Comparison of ENCODE assay signal across 8 mouse cellular contexts in genomic region chr2:153239860-153240480, GRCm38 (mm10). TPM values are rescaled to one million over a fixed set of nuclear protein-coding genes. Genes with fewer than 3 reads are reported as not detected.
DNase-seq lines count a peak whose midpoint lies in the region; ATAC-seq and TF ChIP-seq lines count a peak whose summit lies in the region.

No protein-coding gene starts in this region.

- TF ChIP-seq EP300 in stomach, postnatal 0 days (optimal IDR thresholded peaks at IDR 0.05) = no peak

- H3K4me2 ChIP-seq in kidney, embryonic 14.5 days (replicated peaks; ENCODE audit: low read depth, low read length) = peak overlapping the region; percentile 91
- H3K4me2 ChIP-seq in forebrain, embryonic 13.5 days = peak overlapping the region; percentile 91
- peak overlapping the region; percentile 86 for H3K4me2 ChIP-seq in liver, embryonic 13.5 days
- peak overlapping the region; percentile 90 for H3K4me2 ChIP-seq in stomach, postnatal 0 days (replicated peaks; ENCODE audit: low read depth)

- H3K4me3 ChIP-seq in kidney, embryonic 14.5 days (ENCODE audit: low read length) = peak overlapping the region; percentile 79
- peak overlapping the region; percentile 97 for H3K4me3 ChIP-seq in forebrain, embryonic 13.5 days
- H3K4me3 ChIP-seq in liver, embryonic 13.5 days (replicated peaks) = peak overlapping the region; percentile 97
- peak overlapping the region; percentile 99 for H3K4me3 ChIP-seq in stomach, postnatal 0 days (ENCODE audit: low read depth, low read length)

- H3K9me3 ChIP-seq in kidney, embryonic 14.5 days (ENCODE audit: control insufficient read depth, low read length) = no peaks in the 10 kb centered on the region
- no peaks in the 10 kb centered on the region for H3K9me3 ChIP-seq in forebrain, embryonic 13.5 days (replicated peaks)
- H3K9me3 ChIP-seq in liver, embryonic 13.5 days (replicated peaks) = no peaks in the 10 kb centered on the region
- H3K9me3 ChIP-seq in stomach, postnatal 0 days (ENCODE audit: control insufficient read depth, low read length) = no peaks in the 10 kb centered on the region

- peaks cover 27% of the 10 kb centered on the region for H3K4me1 ChIP-seq in kidney, embryonic 14.5 days (ENCODE audit: control insufficient read depth, insufficient read depth, low read length)
- H3K4me1 ChIP-seq in forebrain, embryonic 13.5 days = peaks cover 51% of the 10 kb centered on the region
- peaks cover 67% of the 10 kb centered on the region for H3K4me1 ChIP-seq in liver, embryonic 13.5 days (replicated peaks)
- H3K4me1 ChIP-seq in stomach, postnatal 0 days (replicated peaks; ENCODE audit: control insufficient read depth, insufficient read depth) = peaks cover 10% of the 10 kb centered on the region

- ATAC-seq in kidney, embryonic 14.5 days (ENCODE audit: low FRiP score, low TSS enrichment) = no peak
- ATAC-seq in forebrain, embryonic 13.5 days = no peak
- ATAC-seq in liver, embryonic 13.5 days (ENCODE audit: low read depth) = no peak
- ATAC-seq in stomach, postnatal 0 days (ENCODE audit: low FRiP score, low TSS enrichment) = no peak
- ATAC-seq in megakaryocyte-erythroid progenitor cell, adult 5-6 weeks (replicated peaks; ENCODE audit: low FRiP score, low TSS enrichment, poor library complexity, severe bottlenecking) = no peak

- no peak for TF ChIP-seq CTCF in stomach, postnatal 0 days (IDR thresholded peaks at IDR 0.05; ENCODE audit: low read depth)

- no peaks in the 10 kb centered on the region for H3K27me3 ChIP-seq in kidney, embryonic 14.5 days (ENCODE audit: control insufficient read depth, insufficient read depth, low read length)
- H3K27me3 ChIP-seq in forebrain, embryonic 13.5 days = no peaks in the 10 kb centered on the region
- H3K27me3 ChIP-seq in liver, embryonic 13.5 days = no peaks in the 10 kb centered on the region
- H3K27me3 ChIP-seq in stomach, postnatal 0 days (ENCODE audit: control insufficient read depth, insufficient read depth, low read length) = no peaks in the 10 kb centered on the region

- peak overlapping the region; percentile 85 for H3K27ac ChIP-seq in kidney, embryonic 14.5 days (ENCODE audit: low read depth, low read length)
- peak overlapping the region; percentile 54; the same call in 1 of the 2 replicates for H3K27ac ChIP-seq in forebrain, embryonic 13.5 days
- H3K27ac ChIP-seq in liver, embryonic 13.5 days = peak overlapping the region; percentile 99
- H3K27ac ChIP-seq in stomach, postnatal 0 days (replicated peaks) = peak overlapping the region; percentile 98

- H3K36me3 ChIP-seq in kidney, embryonic 14.5 days (ENCODE audit: control insufficient read depth, insufficient read depth, low read length) = peaks cover 27% of the 10 kb centered on the region
- peaks cover 34% of the 10 kb centered on the region for H3K36me3 ChIP-seq in forebrain, embryonic 13.5 days (ENCODE audit: poor library complexity, severe bottlenecking)
- H3K36me3 ChIP-seq in liver, embryonic 13.5 days = peaks cover 52% of the 10 kb centered on the region
- H3K36me3 ChIP-seq in stomach, postnatal 0 days (ENCODE audit: control insufficient read depth, insufficient read depth, low read length) = peaks cover 6% of the 10 kb centered on the region; the same call in 1 of the 2 replicates

- 2% methylated on average over 21 of the region's 22 CpGs for WGBS in kidney, embryonic 14.5 days
- WGBS in forebrain, embryonic 13.5 days = under 1% methylated on average over 20 of the region's 22 CpGs
- whole genome bisulfite sequencing in liver, embryonic 13.5 days (ENCODE audit: insufficient replicate concordance) = 8% methylated on average over 22 of the region's 22 CpGs
- 3% methylated on average over 18 of the region's 22 CpGs for WGBS in stomach, postnatal 0 days

- H3K9ac ChIP-seq in kidney, embryonic 14.5 days (ENCODE audit: low read depth, low read length) = peak overlapping the region; percentile 91
- H3K9ac ChIP-seq in forebrain, embryonic 13.5 days = peak overlapping the region; percentile 99
- peak overlapping the region; percentile 99 for H3K9ac ChIP-seq in liver, embryonic 13.5 days
- H3K9ac ChIP-seq in stomach, postnatal 0 days (ENCODE audit: low read length) = peak overlapping the region; percentile 99

- no peak for DNase-seq in kidney, adult 8-10 months
- peak; percentile 16 for DNase-seq in R1 (ENCODE audit: low read depth, low spot score)
- no peak for DNase-seq in liver, embryonic 13.5 days
- DNase-seq in stomach, postnatal 0 days (ENCODE audit: low spot score) = peak; percentile 41
- no peak for DNase-seq in frontal cortex, postnatal 25 days (ENCODE audit: low spot score in 2 of 2)

RNA-seq across cellular contexts. Expression of gene Plagl2, which starts 1.3 kb away (rescaled TPM):
- polyA plus RNA-seq in kidney, embryonic 14.5 days (2014; fragmentation: Nextera tagmentation; extraction: Ambion mirVana) = 17.6 and 26.2 TPM in 2 replicates
- 12.0 and 13.6 TPM in 2 replicates for polyA plus RNA-seq in forebrain, embryonic 13.5 days (2015; fragmentation: Nextera tagmentation; extraction: Ambion mirVana)
- polyA plus RNA-seq in liver, embryonic 13.5 days (2015; fragmentation: Nextera tagmentation; extraction: Ambion mirVana) = 13.6 and 19.5 TPM in 2 replicates
- polyA plus RNA-seq in stomach, postnatal 0 days (2015; fragmentation: Nextera tagmentation; extraction: Ambion mirVana) = 6.9 and 7.7 TPM in 2 replicates
- 38.6 and 46.5 TPM in 2 replicates for total RNA-seq in megakaryocyte-erythroid progenitor cell, adult 5-6 weeks (2014; fragmentation: Nextera tagmentation)
- 3.7 and 10.0 TPM in 2 replicates for total RNA-seq in megakaryocyte-erythroid progenitor cell, adult 5-6 weeks (2017)

RNA-seq across cellular contexts. Expression of gene Pofut1, which starts 1.4 kb away (rescaled TPM):
- 9.0 and 10.5 TPM in 2 replicates for polyA plus RNA-seq in kidney, embryonic 14.5 days (2014; fragmentation: Nextera tagmentation; extraction: Ambion mirVana)
- 6.8 and 7.3 TPM in 2 replicates for polyA plus RNA-seq in forebrain, embryonic 13.5 days (2015; fragmentation: Nextera tagmentation; extraction: Ambion mirVana)
- 3.3 and 3.5 TPM in 2 replicates for polyA plus RNA-seq in liver, embryonic 13.5 days (2015; fragmentation: Nextera tagmentation; extraction: Ambion mirVana)
- polyA plus RNA-seq in stomach, postnatal 0 days (2015; fragmentation: Nextera tagmentation; extraction: Ambion mirVana) = 2.6 and 2.7 TPM in 2 replicates
- total RNA-seq in megakaryocyte-erythroid progenitor cell, adult 5-6 weeks (2014; fragmentation: Nextera tagmentation) = 26.4 and 27.1 TPM in 2 replicates
- 14.8 and 22.3 TPM in 2 replicates for total RNA-seq in megakaryocyte-erythroid progenitor cell, adult 5-6 weeks (2017)

RNA-seq across cellular contexts. Expression of gene Tspyl3, which starts 14.7 kb away (rescaled TPM):
- polyA plus RNA-seq in kidney, embryonic 14.5 days (2014; fragmentation: Nextera tagmentation; extraction: Ambion mirVana) = 5.4 and 9.6 TPM in 2 replicates
- polyA plus RNA-seq in forebrain, embryonic 13.5 days (2015; fragmentation: Nextera tagmentation; extraction: Ambion mirVana) = 12.6 and 15.7 TPM in 2 replicates
- polyA plus RNA-seq in liver, embryonic 13.5 days (2015; fragmentation: Nextera tagmentation; extraction: Ambion mirVana) = 3.0 and 3.1 TPM in 2 replicates
- polyA plus RNA-seq in stomach, postnatal 0 days (2015; fragmentation: Nextera tagmentation; extraction: Ambion mirVana) = 3.3 and 3.4 TPM in 2 replicates
- 6.5 and 8.0 TPM in 2 replicates for total RNA-seq in megakaryocyte-erythroid progenitor cell, adult 5-6 weeks (2014; fragmentation: Nextera tagmentation)
- 2.0 and 5.6 TPM in 2 replicates for total RNA-seq in megakaryocyte-erythroid progenitor cell, adult 5-6 weeks (2017)

RNA-seq across cellular contexts. Expression of gene Kif3b, which starts 51.2 kb away (rescaled TPM):
- 4.4 and 5.6 TPM in 2 replicates for polyA plus RNA-seq in kidney, embryonic 14.5 days (2014; fragmentation: Nextera tagmentation; extraction: Ambion mirVana)
- 11.3 and 12.9 TPM in 2 replicates for polyA plus RNA-seq in forebrain, embryonic 13.5 days (2015; fragmentation: Nextera tagmentation; extraction: Ambion mirVana)
- polyA plus RNA-seq in liver, embryonic 13.5 days (2015; fragmentation: Nextera tagmentation; extraction: Ambion mirVana) = 1.8 and 2.2 TPM in 2 replicates
- polyA plus RNA-seq in stomach, postnatal 0 days (2015; fragmentation: Nextera tagmentation; extraction: Ambion mirVana) = 3.1 and 3.2 TPM in 2 replicates
- 10.2 and 10.5 TPM in 2 replicates for total RNA-seq in megakaryocyte-erythroid progenitor cell, adult 5-6 weeks (2014; fragmentation: Nextera tagmentation)
- 8.6 and 10.3 TPM in 2 replicates for total RNA-seq in megakaryocyte-erythroid progenitor cell, adult 5-6 weeks (2017)

Comparison
In these comparisons a context has a peak if more than half of its experiments do, and no peak if none do; other contexts are left out.
1. DNase-seq: peak in R1 (single experiment) and stomach, postnatal 0 days (single experiment); none in kidney, adult 8-10 months (0 of 2), liver, embryonic 13.5 days (single experiment) and frontal cortex, postnatal 25 days (0 of 2).
2. Peak in every context shown above with its lines, with median percentiles within 50 percentile points of each other: H3K27ac ChIP-seq, H3K4me2 ChIP-seq, H3K4me3 ChIP-seq and H3K9ac ChIP-seq.